Comparison of ENCODE assay signal across 8 mouse cellular contexts in genomic region chr2:35048851-35049250, GRCm38 (mm10). TPM values are rescaled to one million over a fixed set of nuclear protein-coding genes. Genes with fewer than 3 reads are reported as not detected.
DNase-seq lines count a peak whose midpoint lies in the region; ATAC-seq and TF ChIP-seq lines count a peak whose summit lies in the region.

No protein-coding gene starts in this region.

- TF ChIP-seq CTCF in lung, adult 2 months (IDR thresholded peaks at IDR 0.05; ENCODE audit: insufficient read depth, low read length), result peak; percentile 54

- peak; percentile 12 to 30 for DNase-seq in cerebellum, postnatal 14 days
- peak; percentile 13 for DNase-seq in liver, embryonic 13.5 days
- DNase-seq in c-Kit-negative CD71-positive TER-119-positive erythroid progenitor cells, embryonic 14.5 days (ENCODE audit: low read depth, low spot score), result peak; percentile 41
- no peak for DNase-seq in lung, adult 2 months
- DNase-seq in thymus, postnatal 25 days, result peak; percentile 22
- no peak for DNase-seq in layer of hippocampus, adult 8-10 months (ENCODE audit: low spot score in 2 of 2)

- H3K9ac ChIP-seq in liver, embryonic 13.5 days, result no peak overlapping the region
- no peak overlapping the region for H3K9ac ChIP-seq in liver, embryonic 12.5 days

- no peak overlapping the region for H3K4me3 ChIP-seq in liver, embryonic 13.5 days (replicated peaks)
- H3K4me3 ChIP-seq in liver, embryonic 12.5 days, result no peak overlapping the region
- H3K4me3 ChIP-seq in lung, adult 2 months (replicated peaks; ENCODE audit: extremely low read depth, low read depth, low read length), result no peak overlapping the region

- TF ChIP-seq POLR2A in lung, adult 2 months (IDR thresholded peaks at IDR 0.05; ENCODE audit: borderline replicate concordance, extremely low read depth, low read depth, low read length), result no peak

- H3K27ac ChIP-seq in liver, embryonic 13.5 days, result no peak overlapping the region
- no peak overlapping the region for H3K27ac ChIP-seq in liver, embryonic 12.5 days

- WGBS in liver, embryonic 13.5 days (ENCODE audit: insufficient replicate concordance), result 29% methylated on average over 5 of the region's 5 CpGs
- WGBS in liver, embryonic 12.5 days (ENCODE audit: insufficient replicate concordance), result 26% methylated on average over 5 of the region's 5 CpGs
- 30% methylated on average over 5 of the region's 5 CpGs for WGBS in lung, adult 2 months

- H3K9me3 ChIP-seq in liver, embryonic 13.5 days (replicated peaks), result no peaks in the 10 kb centered on the region
- no peaks in the 10 kb centered on the region for H3K9me3 ChIP-seq in liver, embryonic 12.5 days (replicated peaks)

- no peaks in the 10 kb centered on the region for H3K27me3 ChIP-seq in liver, embryonic 13.5 days
- H3K27me3 ChIP-seq in liver, embryonic 12.5 days (replicated peaks), result no peaks in the 10 kb centered on the region

- no peak overlapping the region for H3K4me2 ChIP-seq in liver, embryonic 13.5 days
- H3K4me2 ChIP-seq in liver, embryonic 12.5 days, result no peak overlapping the region

- no peaks in the 10 kb centered on the region for H3K4me1 ChIP-seq in liver, embryonic 13.5 days (replicated peaks)
- no peaks in the 10 kb centered on the region for H3K4me1 ChIP-seq in liver, embryonic 12.5 days
- no peaks in the 10 kb centered on the region for H3K4me1 ChIP-seq in lung, adult 2 months (ENCODE audit: control insufficient read depth, insufficient read depth, low read length)

- no peaks in the 10 kb centered on the region for H3K36me3 ChIP-seq in liver, embryonic 13.5 days
- H3K36me3 ChIP-seq in liver, embryonic 12.5 days, result no peaks in the 10 kb centered on the region

- no peak for ATAC-seq in cerebellum, adult (ENCODE audit: insufficient number of reproducible peaks, low FRiP score, low TSS enrichment)
- ATAC-seq in liver, embryonic 13.5 days (ENCODE audit: low read depth), result no peak
- ATAC-seq in liver, embryonic 12.5 days, result no peak

RNA-seq across cellular contexts. Expression of gene Hc, which starts 12.4 kb away (rescaled TPM):
- 17.8 and 26.3 TPM in 2 replicates for polyA plus RNA-seq in liver, embryonic 13.5 days (2015; fragmentation: Nextera tagmentation; extraction: Ambion mirVana)
- 14.2 and 16.0 TPM in 2 replicates for polyA plus RNA-seq in liver, embryonic 12.5 days (2016; fragmentation: Nextera tagmentation; extraction: Ambion mirVana)
- polyA plus RNA-seq in lung, adult 2 months (2012; rRNA removed), result 106 and 168 TPM in 2 replicates
- total RNA-seq in layer of hippocampus, adult 8-10 months (2022), result under 1 TPM in 2 of 4 experiments, not detected in 2; 0.11 to 0.48 TPM

RNA-seq across cellular contexts. Expression of gene AI182371, which starts 52.5 kb away (rescaled TPM):
- 9.9 and 13.4 TPM in 2 replicates for polyA plus RNA-seq in liver, embryonic 13.5 days (2015; fragmentation: Nextera tagmentation; extraction: Ambion mirVana)
- polyA plus RNA-seq in liver, embryonic 12.5 days (2016; fragmentation: Nextera tagmentation; extraction: Ambion mirVana), result 5.3 and 5.5 TPM in 2 replicates
- polyA plus RNA-seq in lung, adult 2 months (2012; rRNA removed), result 0.80 and 1.3 TPM in 2 replicates
- total RNA-seq in layer of hippocampus, adult 8-10 months (2022), result under 1 TPM in 3 of 4 experiments, not detected in 1; 0.33 to 0.64 (median 0.58) TPM

Comparison
In these comparisons a context has a peak if more than half of its experiments do, and no peak if none do; other contexts are left out.
1. DNase-seq: peak in cerebellum, postnatal 14 days (2 of 2), liver, embryonic 13.5 days (single experiment), c-Kit-negative CD71-positive TER-119-positive erythroid progenitor cells, embryonic 14.5 days (single experiment) and thymus, postnatal 25 days (single experiment); none in lung, adult 2 months (single experiment) and layer of hippocampus, adult 8-10 months (0 of 2).